Mouse (Mus musculus): ENCODE results near the gene Soat1. TPM values are rescaled to one million over a fixed set of nuclear protein-coding genes. Genes with fewer than 3 reads are reported as not detected.

Gene Soat1
- total RNA-seq, 2 experiments from 2014 or later: 49.3 to 55.9 TPM

- no peak for TF ChIP-seq CTCF (conservative IDR thresholded peaks at IDR 0.05)
- no peak overlapping the region for H3K27ac ChIP-seq
- H3K4me3 ChIP-seq: no peak overlapping the region
- no peak for DNase-seq (ENCODE audit: low spot score in 2 of 2)
Measured at GRCm38 (mm10) chr1:156437016-156437708, 37.0 kb downstream of the Soat1 start.

GRCm38 (mm10) chr1:156433497-156433896 lies 40.6 kb downstream of the Soat1 start:
- no peak for DNase-seq (ENCODE audit: low spot score in 2 of 2)
- no peak for TF ChIP-seq CTCF (conservative IDR thresholded peaks at IDR 0.05)
- no peak overlapping the region; the same call in 1 of the 2 replicates for H3K27ac ChIP-seq
- H3K4me3 ChIP-seq: no peak overlapping the region

- Histone ChIP-seq H3K27ac (no peak overlapping the region), H3K4me3 (no peak overlapping the region)
- no peak for TF ChIP-seq CTCF (conservative IDR thresholded peaks at IDR 0.05)
- no peak for DNase-seq (ENCODE audit: low spot score in 2 of 2)
Measured at GRCm38 (mm10) chr1:156432498-156432897, 41.6 kb downstream of the Soat1 start.

- Histone ChIP-seq H3K4me3 (no peak overlapping the region), H3K27ac (peak overlapping the region; percentile 88)
- TF ChIP-seq CTCF (conservative IDR thresholded peaks at IDR 0.05): no peak
- DNase-seq (ENCODE audit: low spot score in 2 of 2): no peak
Measured at GRCm38 (mm10) chr1:156428434-156428833, 45.7 kb downstream of the Soat1 start.

GRCm38 (mm10) chr1:156425746-156426145 lies 48.4 kb downstream of the Soat1 start:
- no peak for TF ChIP-seq CTCF (conservative IDR thresholded peaks at IDR 0.05)
- DNase-seq (ENCODE audit: low spot score in 2 of 2): no peak
- H3K27ac ChIP-seq: peak overlapping the region; percentile 51; the same call in 1 of the 2 replicates
- H3K4me3 ChIP-seq: no peak overlapping the region

GRCm38 (mm10) chr1:156424054-156424453 lies 50.1 kb downstream of the Soat1 start:
- no peak for DNase-seq (ENCODE audit: low spot score in 2 of 2)

GRCm38 (mm10) chr1:156423493-156423892 lies 50.6 kb downstream of the Soat1 start:
- no peak for DNase-seq (ENCODE audit: low spot score in 2 of 2)
- no peak overlapping the region for H3K4me3 ChIP-seq
- no peak for TF ChIP-seq CTCF (conservative IDR thresholded peaks at IDR 0.05)
- H3K27ac ChIP-seq: no peak overlapping the region

More at GRCm38 (mm10) chr1:156424054-156424453, 50.1 kb downstream of the Soat1 start:
- no peak for TF ChIP-seq CTCF (conservative IDR thresholded peaks at IDR 0.05)
- Histone ChIP-seq H3K27ac (no peak overlapping the region), H3K4me3 (no peak overlapping the region)

- TF ChIP-seq CTCF (conservative IDR thresholded peaks at IDR 0.05): no peak
- DNase-seq (ENCODE audit: low spot score in 2 of 2): no peak
- Histone ChIP-seq H3K4me3 (no peak overlapping the region), H3K27ac (no peak overlapping the region)
Measured at GRCm38 (mm10) chr1:156422856-156423255, 51.3 kb downstream of the Soat1 start.

- TF ChIP-seq CTCF (conservative IDR thresholded peaks at IDR 0.05): peak; percentile 50
- peak within 1 kb of the TSS; percentile 88 for H3K27ac ChIP-seq
Measured at GRCm38 (mm10) chr1:156420671-156421297, 53.3 kb downstream of the Soat1 start, which contains the start of gene Axdnd1. TSS of gene Axdnd1 (minus strand) at chr1:156421159.

GRCm38 (mm10) chr1:156418170-156418569 lies 56.0 kb downstream of the Soat1 start:
- peak; percentile 26 to 57 for DNase-seq (ENCODE audit: low spot score in 2 of 2)
- TF ChIP-seq CTCF (conservative IDR thresholded peaks at IDR 0.05): peak; percentile 84
- H3K4me3 ChIP-seq: no peak overlapping the region
- no peak overlapping the region for H3K27ac ChIP-seq

More at GRCm38 (mm10) chr1:156420671-156421297, 53.3 kb downstream of the Soat1 start, which contains the start of gene Axdnd1:
- DNase-seq (ENCODE audit: low spot score in 2 of 2): peak; percentile 85 to 86
- H3K4me3 ChIP-seq: peak within 1 kb of the TSS; percentile 56

GRCm38 (mm10) chr1:156408521-156408920 lies 65.6 kb downstream of the Soat1 start:
- H3K4me3 ChIP-seq: no peak overlapping the region
- no peak for DNase-seq (ENCODE audit: low spot score in 2 of 2)
- TF ChIP-seq CTCF (conservative IDR thresholded peaks at IDR 0.05): no peak
- H3K27ac ChIP-seq: no peak overlapping the region

GRCm38 (mm10) chr1:156408004-156408403 lies 66.1 kb downstream of the Soat1 start:
- no peak for TF ChIP-seq CTCF (conservative IDR thresholded peaks at IDR 0.05)
- H3K4me3 ChIP-seq: no peak overlapping the region
- no peak for DNase-seq (ENCODE audit: low spot score in 2 of 2)
- no peak overlapping the region for H3K27ac ChIP-seq

GRCm38 (mm10) chr1:156403251-156403650 lies 70.9 kb downstream of the Soat1 start:
- H3K27ac ChIP-seq: no peak overlapping the region
- no peak for DNase-seq (ENCODE audit: low spot score in 2 of 2)
- no peak overlapping the region for H3K4me3 ChIP-seq
- no peak for TF ChIP-seq CTCF (conservative IDR thresholded peaks at IDR 0.05)
